Mouse (Mus musculus) neural tube, embryonic 14.5 days (tissue): ENCODE measurements around the gene Ttc28. TPM values are rescaled to one million over a fixed set of nuclear protein-coding genes. Genes with fewer than 3 reads are reported as not detected.

ENCODE experiments used
- ATAC-seq: fragments of 200-750 bp; cut with Nextera tagmentation; 2 replicates; pipeline ENCODE4 v1.8.0; 2017; ENCODE audit warnings: low read depth, mild to moderate bottlenecking, moderate TSS enrichment, moderate library complexity
- H3K27ac ChIP-seq: fragments of 300-500 bp; sonication (generic); 2 replicates; pipeline ENCODE4 v1.5.1; 2014; ENCODE audit warnings: low read depth, mild to moderate bottlenecking, control low read depth, low read length, moderate library complexity, mixed read lengths
- H3K27me3 ChIP-seq: fragments of 300-500 bp; sonication (generic); 2 replicates; pipeline ENCODE4 v1.6.1; 2014; ENCODE audit warnings: low read length; ENCODE audit not compliant: control insufficient read depth, insufficient read depth
- H3K36me3 ChIP-seq: fragments of 300-500 bp; sonication (generic); 2 replicates; pipeline ENCODE4 v1.6.1; 2014; ENCODE audit warnings: low read length, mixed read lengths; ENCODE audit not compliant: control insufficient read depth, insufficient read depth
- H3K4me1 ChIP-seq: fragments of 300-500 bp; sonication (generic); 2 replicates; pipeline ENCODE4 v1.6.1; 2014; ENCODE audit warnings: low read length; ENCODE audit not compliant: control insufficient read depth, insufficient read depth
- H3K4me2 ChIP-seq: fragments of 300-500 bp; sonication (generic); 2 replicates; pipeline ENCODE4 v1.6.1; 2014; ENCODE audit warnings: mild to moderate bottlenecking, low read depth, low read length, control low read depth
- H3K4me3 ChIP-seq: fragments of 300-500 bp; sonication (generic); 2 replicates; pipeline ENCODE4 v1.5.1; 2014; ENCODE audit warnings: low read depth, low read length, control low read depth, mixed read lengths
- H3K9ac ChIP-seq: fragments of 300-500 bp; sonication (generic); replicated peaks from 2 replicates; pipeline ENCODE4 v1.6.1; 2014; ENCODE audit warnings: low read depth, mild to moderate bottlenecking, control low read depth, low read length, mixed read lengths
- H3K9me3 ChIP-seq: fragments of 300-500 bp; sonication (generic); 2 replicates; pipeline ENCODE4 v1.6.1; 2016; ENCODE audit warnings: low read length; ENCODE audit not compliant: control insufficient read depth
- WGBS: fragments of 180-500 bp; shearing (Covaris S2); extraction: QIAGEN DNeasy Blood & Tissue Kit; methylation state at CpG from one replicate; pipeline ENCODE4 v1.1.7; 2014; 5-methylcytosine and 5-hydroxymethylcytosine counted together
- polyA plus RNA-seq: library from polyadenylated mRNA; unstranded; fragments of >200 nt; fragmentation: Nextera tagmentation; extraction: Ambion mirVana; gene quantifications from 2 replicates; pipeline ENCODE4 v1.2.1, GENCODE M21; 2014

Ttc28 gene
- polyA plus RNA-seq, 1 experiment from 2014 or later, result 37.6 TPM

DNA sequence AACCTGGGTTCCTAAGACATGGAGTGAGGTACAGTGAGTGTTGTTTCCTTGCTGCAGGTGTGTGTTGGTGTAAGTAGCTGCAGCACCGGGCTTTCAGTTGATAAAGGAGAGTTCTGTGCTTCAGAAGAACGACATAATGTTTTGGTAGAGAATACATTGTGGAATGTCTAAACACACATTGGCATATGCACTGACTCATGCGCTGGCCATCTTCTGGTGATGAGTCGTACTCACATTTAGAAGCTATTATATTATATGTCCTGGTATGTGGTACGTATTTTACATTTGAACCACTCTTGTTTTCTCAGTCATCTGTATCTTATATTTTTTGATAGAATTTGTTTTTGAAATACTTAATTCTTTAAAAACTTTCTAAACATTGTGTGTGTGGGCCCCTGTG is 46.2 kb downstream of the Ttc28 start:
- no peak for ATAC-seq
- WGBS, result 90% methylated on average over 5 of the region's 5 CpGs

DNA sequence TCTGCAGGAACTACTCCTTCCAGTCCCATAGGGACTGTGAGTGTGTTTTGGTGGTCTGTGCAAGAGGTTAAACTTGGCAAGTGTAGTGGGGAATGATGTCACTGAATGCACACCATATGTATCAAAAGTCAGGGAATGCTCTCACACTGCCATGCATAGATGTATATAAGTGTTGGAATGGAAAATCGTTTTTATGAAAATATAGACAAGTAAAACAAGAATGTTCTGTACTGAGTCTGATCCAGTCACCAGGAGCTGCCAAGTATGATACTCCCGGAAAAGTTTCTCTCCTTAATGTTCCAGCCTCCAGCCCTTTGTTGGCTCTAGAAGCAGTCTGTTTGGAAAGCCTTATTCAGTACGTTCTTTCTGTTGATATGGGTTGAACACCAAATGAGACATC is 48.7 kb downstream of the Ttc28 start:
- Histone ChIP-seq H3K9ac (no peak overlapping the region), H3K4me1 (no peaks in the 10 kb centered on the region), H3K36me3 (no peaks in the 10 kb centered on the region), H3K4me3 (no peak overlapping the region), H3K27ac (no peak overlapping the region), H3K9me3 (no peaks in the 10 kb centered on the region), H3K4me2 (no peak overlapping the region), H3K27me3 (no peaks in the 10 kb centered on the region)
- ATAC-seq, result no peak
- WGBS, result 64% methylated on average over 3 of the region's 3 CpGs

More for the DNA sequence above, 46.2 kb downstream of the Ttc28 start:
- H3K4me3 ChIP-seq, result no peak overlapping the region
- no peaks in the 10 kb centered on the region for H3K9me3 ChIP-seq
- no peak overlapping the region for H3K27ac ChIP-seq
- H3K27me3 ChIP-seq, result no peaks in the 10 kb centered on the region
- no peaks in the 10 kb centered on the region for H3K36me3 ChIP-seq
- H3K4me2 ChIP-seq, result no peak overlapping the region
- no peak overlapping the region for H3K9ac ChIP-seq
- no peaks in the 10 kb centered on the region for H3K4me1 ChIP-seq

DNA sequence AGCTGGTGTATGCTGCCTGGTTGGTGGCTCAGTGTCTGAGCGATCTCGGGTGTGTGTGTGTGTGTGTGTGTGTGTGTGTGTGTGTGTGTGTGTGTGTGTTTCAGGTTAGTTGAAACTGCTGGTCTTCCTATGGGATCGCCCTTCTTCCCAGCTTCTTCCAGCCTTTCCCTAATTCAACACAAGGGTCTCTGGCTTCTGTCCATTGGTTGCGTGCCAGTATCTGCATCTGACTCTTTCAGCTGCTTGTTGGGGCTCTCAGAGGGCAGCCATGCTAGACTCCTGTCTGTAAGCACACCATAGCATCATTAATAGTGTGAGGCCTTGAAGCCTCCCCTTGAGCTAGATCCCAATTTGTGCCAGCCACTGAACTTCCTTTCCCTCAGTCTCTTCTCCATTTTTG is 49.7 kb downstream of the Ttc28 start:
- H3K27ac ChIP-seq, result no peak overlapping the region
- H3K9me3 ChIP-seq, result no peaks in the 10 kb centered on the region
- WGBS, result 81% methylated on average over 4 of the region's 4 CpGs
- no peaks in the 10 kb centered on the region for H3K27me3 ChIP-seq
- H3K36me3 ChIP-seq, result no peaks in the 10 kb centered on the region
- H3K4me3 ChIP-seq, result no peak overlapping the region
- ATAC-seq, result no peak
- H3K4me2 ChIP-seq, result no peak overlapping the region
- no peaks in the 10 kb centered on the region for H3K4me1 ChIP-seq
- H3K9ac ChIP-seq, result no peak overlapping the region

DNA sequence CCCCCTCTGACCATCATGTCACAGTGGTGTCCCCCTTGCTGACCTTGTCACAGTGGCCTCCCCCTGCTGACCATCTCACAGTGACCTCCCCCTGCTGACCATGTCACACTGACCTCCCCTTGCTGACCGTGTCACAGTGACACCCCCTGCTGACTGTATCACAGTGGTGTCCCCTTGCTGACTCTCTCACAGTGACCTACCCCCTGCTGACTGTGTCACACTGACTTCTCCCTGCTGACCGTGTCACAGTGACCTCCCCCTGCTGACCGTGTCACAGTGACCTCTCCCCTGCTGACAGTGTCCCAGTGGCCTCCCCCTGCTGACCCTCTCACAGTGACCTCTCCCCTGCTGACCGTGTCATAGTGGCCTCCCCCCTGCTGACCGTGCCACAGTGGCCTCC is 57.0 kb downstream of the Ttc28 start:
- H3K4me2 ChIP-seq, result no peak overlapping the region
- no peaks in the 10 kb centered on the region for H3K4me1 ChIP-seq
- WGBS, result 38% methylated on average over 5 of the region's 5 CpGs
- H3K9ac ChIP-seq, result no peak overlapping the region
- H3K27ac ChIP-seq, result no peak overlapping the region
- no peak overlapping the region for H3K4me3 ChIP-seq
- no peak for ATAC-seq
- H3K27me3 ChIP-seq, result no peaks in the 10 kb centered on the region
- H3K9me3 ChIP-seq, result no peaks in the 10 kb centered on the region
- no peaks in the 10 kb centered on the region for H3K36me3 ChIP-seq

- 84% methylated on average over 8 of the region's 8 CpGs for WGBS
- ATAC-seq, result no peak
Observed at GRCm38 (mm10) chr5:110944326-110944725, 64.7 kb downstream of the Ttc28 start.

GRCm38 (mm10) chr5:110948476-110949399 is 69.1 kb downstream of the Ttc28 start:
- Histone ChIP-seq H3K9me3 (no peaks in the 10 kb centered on the region), H3K4me1 (0 out of 2 replicates have a peak, but pooled peaks cover 3% of the 10 kb centered on the region), H3K36me3 (no peaks in the 10 kb centered on the region), H3K4me3 (no peak overlapping the region), H3K9ac (no peak overlapping the region), H3K4me2 (no peak overlapping the region), H3K27ac (no peak overlapping the region), H3K27me3 (no peaks in the 10 kb centered on the region)
- no peak for ATAC-seq
- 54% methylated on average over 12 of the region's 12 CpGs for WGBS

More at GRCm38 (mm10) chr5:110944326-110944725, 64.7 kb downstream of the Ttc28 start:
- Histone ChIP-seq H3K9ac (no peak overlapping the region), H3K36me3 (no peaks in the 10 kb centered on the region), H3K27me3 (no peaks in the 10 kb centered on the region), H3K4me1 (peaks cover 6% of the 10 kb centered on the region; the same call in 1 of the 2 replicates), H3K27ac (no peak overlapping the region), H3K4me3 (no peak overlapping the region), H3K9me3 (no peaks in the 10 kb centered on the region), H3K4me2 (no peak overlapping the region)

DNA sequence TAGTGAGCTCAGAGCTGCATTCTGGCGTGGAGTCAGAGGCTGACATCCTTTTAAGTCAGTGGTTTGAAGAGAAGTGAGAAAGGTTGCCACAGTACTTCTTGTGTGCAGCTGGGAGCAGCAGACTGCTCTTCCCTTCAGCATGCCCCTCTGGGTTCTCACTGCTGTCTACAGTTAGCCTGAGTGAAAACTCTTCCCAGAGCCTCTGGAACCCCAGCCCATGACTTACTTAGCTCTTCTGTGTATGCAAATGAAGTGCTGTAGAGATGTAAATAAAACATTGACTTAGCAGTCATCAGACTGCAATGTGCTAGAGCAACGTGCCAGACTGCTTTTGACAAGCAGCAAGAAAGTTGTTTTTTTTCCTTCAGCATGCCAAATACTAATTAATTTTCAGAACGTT is 70.2 kb downstream of the Ttc28 start:
- Histone ChIP-seq H3K4me2 (no peak overlapping the region), H3K9ac (no peak overlapping the region), H3K36me3 (no peaks in the 10 kb centered on the region), H3K9me3 (no peaks in the 10 kb centered on the region), H3K4me1 (0 out of 2 replicates have a peak, but pooled peaks cover 3% of the 10 kb centered on the region), H3K4me3 (no peak overlapping the region), H3K27ac (no peak overlapping the region), H3K27me3 (no peaks in the 10 kb centered on the region)
- WGBS, result 69% methylated on average over 3 of the region's 3 CpGs
- no peak for ATAC-seq

- no peaks in the 10 kb centered on the region for H3K27me3 ChIP-seq
- no peak overlapping the region for H3K4me2 ChIP-seq
- no peak overlapping the region for H3K4me3 ChIP-seq
- 76% methylated on average over 4 of the region's 4 CpGs for WGBS
- no peak overlapping the region for H3K9ac ChIP-seq
- 0 out of 2 replicates have a peak, but pooled peaks cover 3% of the 10 kb centered on the region for H3K4me1 ChIP-seq
- no peaks in the 10 kb centered on the region for H3K9me3 ChIP-seq
- no peak for ATAC-seq
- no peaks in the 10 kb centered on the region for H3K36me3 ChIP-seq
- H3K27ac ChIP-seq, result no peak overlapping the region
Observed at GRCm38 (mm10) chr5:110958196-110958595, 78.6 kb downstream of the Ttc28 start.

- 25% methylated on average over 4 of the region's 4 CpGs for WGBS
- H3K36me3 ChIP-seq, result no peaks in the 10 kb centered on the region
- H3K9ac ChIP-seq, result no peak overlapping the region
- H3K27me3 ChIP-seq, result no peaks in the 10 kb centered on the region
- H3K9me3 ChIP-seq, result no peaks in the 10 kb centered on the region
- no peak overlapping the region for H3K4me2 ChIP-seq
- H3K4me1 ChIP-seq, result 0 out of 2 replicates have a peak, but pooled peaks cover 3% of the 10 kb centered on the region
- H3K27ac ChIP-seq, result no peak overlapping the region
- no peak for ATAC-seq
- no peak overlapping the region for H3K4me3 ChIP-seq
Observed at GRCm38 (mm10) chr5:110960067-110960466, 80.5 kb downstream of the Ttc28 start.
